Mouse (Mus musculus) left cerebral cortex, adult 9 months (tissue): ENCODE data around the gene Gm21094.
"Not testable (repeated sequence)": the region's sequence is repeated elsewhere in the genome, so short reads cannot be mapped to it uniquely, and the experiment has no call there.

ENCODE experiments used
- DNase-seq, 2 experiments: peaks; one replicate each; pipeline ENCODE4 v3.0.0; 2022; ENCODE audit warnings: low spot score in 2 of 2

The Gm21094 gene

GRCm38 (mm10) chrY:32620343-32620742, at the start of gene Gm21094:
TSS of gene Gm21094 (minus strand) at chrY:32620443.
- DNase-seq: not testable (repeated sequence)
